Mouse (Mus musculus) cerebellum, adult 2 months (tissue): ENCODE data around the gene Apoc4. TPM values are rescaled to one million over a fixed set of nuclear protein-coding genes. Genes with fewer than 3 reads are reported as not detected.

ENCODE experiments used
- DNase-seq, 2 experiments: peaks; one replicate each; pipeline ENCODE4 v3.0.0; 2021
- H3K27ac ChIP-seq: fragments of 200-500 bp; 2 replicates; pipeline ENCODE4 v1.5.1; 2012; ENCODE audit warnings: low read length, control low read depth, inconsistent platforms; ENCODE audit not compliant: insufficient read depth
- H3K27me3 ChIP-seq: fragments of 200-500 bp; 2 replicates; pipeline ENCODE4 v1.6.1; 2012; ENCODE audit warnings: inconsistent platforms, mild to moderate bottlenecking, low read length, moderate library complexity; ENCODE audit not compliant: control insufficient read depth, insufficient read depth
- H3K4me1 ChIP-seq: fragments of 200-500 bp; 2 replicates; pipeline ENCODE4 v1.6.1; 2011; ENCODE audit warnings: low read length; ENCODE audit not compliant: control insufficient read depth, insufficient read depth
- H3K4me3 ChIP-seq: fragments of 200-500 bp; replicated peaks from 2 replicates; pipeline ENCODE3; 2011; ENCODE audit warnings: mild to moderate bottlenecking, low read depth, low read length, control low read depth; ENCODE audit not compliant: insufficient read depth
- CTCF ChIP-seq: fragments of 200-500 bp; IDR thresholded peaks from 2 replicates; pipeline ENCODE4 v1.5.1; 2011; ENCODE audit warnings: low read depth, mild to moderate bottlenecking, control low read depth, low read length, moderate library complexity, borderline replicate concordance; ENCODE audit not compliant: insufficient read depth
- POLR2A ChIP-seq: fragments of 200-500 bp; IDR thresholded peaks from 2 replicates; pipeline ENCODE4 v1.6.1; 2011; ENCODE audit warnings: low read length, control low read depth, borderline replicate concordance; ENCODE audit not compliant: insufficient read depth
- WGBS: fragments of 180-500 bp; shearing (Covaris S2); methylation state at CpG from one replicate; pipeline ENCODE4 v1.1.7; 2018; 5-methylcytosine and 5-hydroxymethylcytosine counted together
- polyA plus RNA-seq: library from polyadenylated mRNA; depleted of rRNA; stranded (reverse); fragments of >200 nt; gene quantifications from 2 replicates; pipeline ENCODE4 v1.2.3, GENCODE M21; 2012

The Apoc4 gene
- polyA plus RNA-seq, 1 experiment = not detected

DNA sequence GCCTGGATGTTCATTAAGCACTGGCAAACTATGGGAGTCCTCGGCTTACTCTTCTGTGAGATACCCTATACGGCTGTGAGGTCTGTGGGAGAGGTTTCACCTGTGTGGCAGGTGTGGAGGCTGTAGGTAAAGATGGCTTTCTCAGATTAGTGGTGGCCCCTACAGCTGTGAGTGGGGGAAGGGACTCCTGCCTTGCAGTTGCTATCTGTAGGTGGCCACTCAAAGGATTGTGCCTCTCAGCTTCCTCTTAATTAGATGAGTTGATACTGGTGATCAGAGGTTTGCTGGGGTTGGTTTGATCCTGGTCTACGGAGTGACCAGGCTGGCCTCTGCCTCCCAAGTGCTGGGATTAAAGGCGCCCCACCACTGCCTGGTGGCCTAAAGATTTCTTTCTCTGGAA is 23.2 kb upstream of the Apoc4 start:
- no peak overlapping the region for H3K4me3 ChIP-seq
- TF ChIP-seq POLR2A (no peak), CTCF (no peak)
- H3K27ac ChIP-seq = no peak overlapping the region
- no peaks in the 10 kb centered on the region for H3K27me3 ChIP-seq
- 96% methylated on average over 4 of the region's 4 CpGs for WGBS
- DNase-seq = no peak
- no peaks in the 10 kb centered on the region for H3K4me1 ChIP-seq

DNA sequence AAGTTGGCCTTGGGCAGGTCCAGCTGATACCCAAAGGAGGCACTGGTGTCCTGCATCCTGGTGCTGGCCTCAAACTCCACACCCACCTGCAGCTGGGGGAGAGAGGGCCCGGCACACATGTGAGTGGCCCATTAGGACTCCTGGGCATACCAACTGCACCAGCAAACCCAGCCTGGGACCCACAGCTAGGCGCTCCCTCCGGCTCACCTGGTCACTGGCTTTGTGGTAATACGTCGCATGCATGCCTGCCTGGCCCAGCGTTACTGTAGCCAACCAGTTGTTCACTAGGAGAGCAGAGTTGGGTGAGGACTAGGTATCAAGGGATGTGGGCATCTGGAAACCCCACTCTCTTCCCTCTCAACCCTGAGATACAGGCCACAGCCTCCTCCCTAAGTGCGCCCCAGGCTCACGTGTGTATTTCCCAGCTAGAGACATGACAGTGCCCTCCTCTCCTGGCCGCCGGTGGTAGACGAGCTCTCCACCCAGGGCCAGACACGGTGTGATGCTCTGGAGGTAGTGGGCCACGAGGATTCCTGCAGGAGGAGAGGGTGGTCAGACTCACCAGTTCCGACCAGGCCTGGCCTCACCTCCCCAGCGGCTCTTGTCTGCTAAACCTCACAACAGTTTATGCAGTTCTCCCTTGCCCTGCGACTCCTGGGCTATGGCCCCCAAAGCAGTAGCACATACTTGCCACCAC is 21.7 kb upstream of the Apoc4 start:
- 92% methylated on average over 16 of the region's 16 CpGs for WGBS
- no peak for DNase-seq
- H3K27ac ChIP-seq = no peak overlapping the region
- H3K4me3 ChIP-seq = no peak overlapping the region
- TF ChIP-seq CTCF (no peak), POLR2A (no peak)
- H3K4me1 ChIP-seq = 0 out of 2 replicates have a peak, but pooled peaks cover 4% of the 10 kb centered on the region
- no peaks in the 10 kb centered on the region for H3K27me3 ChIP-seq

DNA sequence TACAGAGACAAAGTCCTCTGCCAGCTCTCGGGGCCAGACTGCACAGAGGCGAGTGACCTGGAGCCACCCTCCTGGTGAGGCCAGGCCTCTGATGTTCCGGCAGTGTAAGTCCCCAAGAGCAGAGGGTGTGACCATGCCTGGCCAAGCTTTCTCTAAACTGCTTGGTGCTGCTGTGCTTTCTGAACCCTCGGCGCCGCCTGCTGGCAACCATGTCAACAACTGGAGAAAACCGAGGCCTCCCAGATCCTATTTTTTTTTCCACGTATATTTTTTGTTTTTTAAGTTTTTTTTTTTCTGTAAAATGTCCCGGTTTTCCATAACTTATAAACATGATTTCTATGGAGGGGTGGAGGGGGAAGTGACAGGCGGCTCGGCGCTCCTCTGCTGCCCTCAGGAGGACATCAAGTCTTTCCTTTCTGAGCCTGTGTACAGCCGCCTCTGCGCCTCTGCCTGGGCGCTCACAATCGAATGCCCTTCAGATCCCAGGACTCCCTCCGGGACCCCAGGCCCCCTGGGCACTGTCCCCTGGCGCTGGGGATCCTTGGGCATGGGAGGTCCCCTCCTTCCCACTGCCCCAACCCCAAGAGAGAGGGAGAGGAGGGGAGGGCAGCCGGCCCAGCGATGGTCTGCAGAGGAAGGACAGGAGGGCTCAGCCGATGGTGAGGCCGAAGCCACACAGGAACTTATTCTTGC is 19.9 kb upstream of the Apoc4 start:
- 38% methylated on average over 22 of the region's 22 CpGs for WGBS
- Histone ChIP-seq H3K4me1 (0 out of 2 replicates have a peak, but pooled peaks cover 4% of the 10 kb centered on the region), H3K27me3 (no peaks in the 10 kb centered on the region), H3K4me3 (no peak overlapping the region), H3K27ac (no peak overlapping the region)
- peak; percentile 38 to 47 for DNase-seq
- no peak for TF ChIP-seq POLR2A
- peak; percentile 44 for TF ChIP-seq CTCF

DNA sequence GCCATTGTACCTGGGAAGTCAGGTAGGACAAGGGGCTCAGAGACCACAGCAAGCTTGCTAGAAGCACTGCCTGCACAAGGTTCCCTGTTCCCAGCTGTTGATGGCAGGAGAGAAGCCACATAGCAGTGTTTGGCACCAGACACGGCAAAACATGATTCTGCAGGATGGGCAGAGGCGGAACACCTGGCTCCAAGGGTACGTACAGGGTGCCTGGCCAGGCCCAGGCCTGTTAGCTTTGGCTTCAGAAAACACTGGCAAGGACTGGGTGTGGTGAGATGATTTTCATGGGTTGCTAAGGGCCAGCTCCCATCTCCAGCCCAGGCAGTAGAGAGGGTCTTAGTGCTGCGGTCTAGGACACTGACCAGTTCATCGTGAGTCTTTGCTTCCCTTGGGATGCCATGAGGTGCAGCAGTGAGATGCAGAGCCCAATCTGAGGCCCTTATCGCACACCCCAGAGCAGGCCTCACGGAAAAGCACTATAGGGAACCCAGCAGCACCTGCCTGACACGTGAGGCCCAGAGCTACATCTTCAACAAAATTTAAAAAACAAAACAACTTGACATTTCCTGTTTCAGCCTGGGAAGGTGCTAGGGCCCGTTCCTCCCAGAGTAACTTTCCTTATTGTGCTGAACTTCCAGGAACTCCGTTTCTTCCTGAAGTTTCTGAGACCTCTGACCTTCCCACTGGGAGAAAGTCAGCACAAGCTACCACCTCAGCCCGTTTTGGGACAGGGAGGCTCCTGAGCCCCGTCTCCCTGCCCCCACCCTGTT is 19.2 kb upstream of the Apoc4 start:
- no peaks in the 10 kb centered on the region for H3K27me3 ChIP-seq
- DNase-seq = no peak
- H3K4me1 ChIP-seq = 0 out of 2 replicates have a peak, but pooled peaks cover 4% of the 10 kb centered on the region
- TF ChIP-seq POLR2A (no peak), CTCF (no peak)
- WGBS = 54% methylated on average over 12 of the region's 12 CpGs
- no peak overlapping the region for H3K4me3 ChIP-seq
- 0 out of 2 replicates have a peak overlapping the region, but pooled peaks have one; percentile 24 for H3K27ac ChIP-seq

DNA sequence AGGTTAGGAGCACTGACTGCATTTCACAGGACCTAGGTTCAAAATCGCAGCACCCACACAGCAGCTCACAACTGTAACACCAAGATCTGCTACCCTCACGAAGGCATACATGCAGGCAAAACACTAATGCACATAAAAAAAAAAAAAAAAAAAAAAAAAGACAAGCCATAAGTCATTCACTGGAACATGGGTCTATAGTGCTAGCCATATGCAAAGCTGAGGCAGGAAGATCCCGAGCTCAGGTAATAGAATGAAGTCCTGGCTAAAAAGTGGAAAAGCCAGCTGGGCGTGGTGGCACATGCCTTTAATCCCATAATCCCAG is 18.5 kb upstream of the Apoc4 start:
- H3K4me3 ChIP-seq = no peak overlapping the region
- H3K4me1 ChIP-seq = 0 out of 2 replicates have a peak, but pooled peaks cover 4% of the 10 kb centered on the region
- TF ChIP-seq CTCF (no peak), POLR2A (no peak)
- WGBS = 86% methylated on average over 4 of the region's 4 CpGs
- H3K27me3 ChIP-seq = no peaks in the 10 kb centered on the region
- DNase-seq = no peak
- H3K27ac ChIP-seq = no peak overlapping the region

DNA sequence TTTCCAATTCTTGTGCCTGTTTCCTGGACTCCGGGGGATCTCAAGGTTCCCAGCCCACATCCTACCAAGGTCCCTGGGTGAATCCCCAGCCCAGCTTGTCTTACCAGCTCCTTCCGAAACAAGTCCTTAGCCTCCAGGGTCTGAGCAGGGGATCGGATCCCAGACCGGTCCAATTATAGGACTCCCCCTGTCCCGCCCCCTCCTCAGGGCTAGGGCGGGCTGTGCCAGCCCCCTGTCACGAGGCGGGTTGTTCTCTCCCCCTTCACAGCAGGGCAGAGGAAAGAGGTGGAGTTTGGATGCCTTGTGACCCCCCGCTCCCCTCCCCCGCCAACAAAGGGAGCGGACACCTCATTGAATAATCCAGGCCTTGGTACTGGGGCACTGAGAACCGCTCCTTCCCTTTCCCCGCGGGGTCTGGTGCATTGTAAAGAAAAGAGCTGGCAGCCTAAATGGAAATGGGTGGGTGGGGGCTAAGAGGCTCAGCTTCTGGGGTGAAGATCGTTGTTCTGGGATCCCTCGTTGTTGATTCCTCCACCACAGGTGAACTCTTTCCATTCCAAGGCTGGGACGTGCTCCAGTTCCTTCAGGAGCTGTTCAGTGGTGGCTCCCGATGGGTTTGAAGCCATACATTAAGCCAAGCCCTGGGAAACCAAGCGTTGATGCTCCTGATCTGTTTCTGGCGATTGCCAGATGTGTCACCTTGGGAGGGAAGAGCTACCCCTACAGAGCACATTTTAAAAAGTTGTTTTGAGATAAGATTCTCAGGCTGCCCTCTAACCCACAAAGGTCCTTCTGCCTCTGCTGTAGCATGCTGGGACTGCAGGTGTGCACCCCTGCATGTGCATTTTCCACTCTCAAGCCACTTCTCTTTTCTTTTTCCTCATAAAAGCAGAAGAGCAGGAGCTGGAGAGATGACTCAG is 17.9 kb upstream of the Apoc4 start, which contains the start of gene Apoe:
TSS of gene Apoe (minus strand) at position 282 of the 920 bp plus-strand sequence.
- no peaks in the 10 kb centered on the region for H3K27me3 ChIP-seq
- no peak for TF ChIP-seq CTCF
- TF ChIP-seq POLR2A = peak; percentile 35; the same call in 1 of the 2 replicates
- H3K4me3 ChIP-seq = peak within 1 kb of the TSS; percentile 44
- WGBS = 4% methylated on average over 20 of the region's 20 CpGs
- DNase-seq = peak; percentile 48 to 57
- H3K4me1 ChIP-seq = 0 out of 2 replicates have a peak, but pooled peaks cover 4% of the 10 kb centered on the region
- peak within 1 kb of the TSS; percentile 43; the same call in 1 of the 2 replicates for H3K27ac ChIP-seq
